Mouse (Mus musculus): Measurements from ENCODE around the gene Rbm34.

DNA sequence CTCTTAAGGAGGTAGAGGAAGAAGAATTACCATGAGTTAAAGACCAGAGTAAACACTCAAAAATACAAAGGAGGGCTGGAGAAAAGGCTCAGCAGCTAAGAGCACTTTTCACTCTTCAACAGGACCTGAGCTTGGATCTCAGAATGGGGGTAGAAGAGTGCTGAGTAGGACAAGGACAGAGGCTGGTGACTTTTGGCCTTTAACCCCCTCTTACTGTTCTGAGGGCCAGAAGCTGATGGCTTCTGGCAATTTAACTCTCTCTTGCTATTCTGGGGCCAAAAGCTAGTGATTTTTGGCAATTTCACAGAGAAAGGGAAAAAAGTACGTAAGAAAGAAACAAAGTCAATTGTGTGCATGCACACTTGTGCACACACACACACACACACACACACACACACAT lies 8.0 kb downstream of the Rbm34 start:
- TF ChIP-seq CTCF (conservative IDR thresholded peaks at IDR 0.05; ENCODE audit: insufficient read depth, insufficient read length, low read depth, low read length) (no peak), POLR2A (IDR thresholded peaks at IDR 0.05; ENCODE audit: low read depth, low read length) (no peak)
